Mouse (Mus musculus) cerebellum, postnatal 14 days (tissue): ENCODE data around the gene Zfx.

ENCODE experiments used
- DNase-seq, 2 experiments: peaks; one replicate each; pipeline ENCODE4 v3.0.0; 2021; ENCODE audit warnings: mixed read lengths in 2 of 2

Gene Zfx

GRCm38 (mm10) chrX:94123059-94123839, at the start of gene Zfx:
TSS of gene Zfx (minus strand) at chrX:94123702.
- DNase-seq = peak; percentile 75 to 76

DNA sequence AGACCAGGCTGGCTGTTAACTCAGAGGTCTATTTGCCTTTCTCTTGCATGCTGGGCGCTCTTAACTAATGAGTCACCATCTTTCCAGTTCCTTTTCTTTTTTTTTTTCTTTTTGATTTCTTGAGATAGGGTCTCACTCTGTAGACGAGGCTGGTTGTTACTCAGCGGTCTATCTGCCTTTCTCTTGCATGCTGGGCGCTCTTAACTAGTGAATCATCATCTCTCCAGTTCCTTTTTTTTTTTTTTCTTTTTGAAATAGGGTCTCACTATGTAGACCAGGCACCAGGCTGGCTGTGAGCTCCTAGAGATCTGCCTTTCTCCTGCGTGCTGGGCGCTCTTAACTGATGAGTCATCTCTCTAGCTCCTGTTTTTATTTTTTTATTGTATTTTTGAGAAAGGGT, 45.8 kb upstream of the Zfx start:
- DNase-seq = no peak

DNA sequence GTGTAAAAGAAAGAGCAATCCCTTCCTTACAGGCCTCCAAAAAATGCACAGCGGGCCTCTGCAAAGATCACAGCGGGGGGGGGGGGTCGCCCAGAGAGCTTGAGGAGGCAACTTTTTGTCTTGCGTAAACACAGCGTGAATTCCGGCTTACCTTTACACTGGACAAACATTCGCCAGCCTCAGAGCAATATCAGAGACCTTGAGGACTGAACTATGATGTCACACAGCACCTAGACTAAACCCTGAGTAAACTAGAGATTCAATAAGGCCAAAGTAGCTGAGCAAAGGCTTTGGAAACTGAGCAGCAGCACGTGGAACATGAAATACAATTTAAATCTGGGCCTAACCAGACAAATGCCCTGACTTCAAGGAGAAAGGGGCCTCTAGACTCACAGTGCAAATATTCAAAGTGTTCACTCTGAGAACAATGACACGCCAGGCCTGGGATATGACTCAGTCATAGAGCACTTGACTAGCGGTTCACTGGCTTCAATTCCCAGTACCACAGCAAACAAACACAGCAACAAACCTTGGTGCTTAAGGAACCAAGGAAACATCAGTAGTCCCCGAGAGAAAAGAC, 28.8 kb upstream of the Zfx start:
- no peak for DNase-seq

DNA sequence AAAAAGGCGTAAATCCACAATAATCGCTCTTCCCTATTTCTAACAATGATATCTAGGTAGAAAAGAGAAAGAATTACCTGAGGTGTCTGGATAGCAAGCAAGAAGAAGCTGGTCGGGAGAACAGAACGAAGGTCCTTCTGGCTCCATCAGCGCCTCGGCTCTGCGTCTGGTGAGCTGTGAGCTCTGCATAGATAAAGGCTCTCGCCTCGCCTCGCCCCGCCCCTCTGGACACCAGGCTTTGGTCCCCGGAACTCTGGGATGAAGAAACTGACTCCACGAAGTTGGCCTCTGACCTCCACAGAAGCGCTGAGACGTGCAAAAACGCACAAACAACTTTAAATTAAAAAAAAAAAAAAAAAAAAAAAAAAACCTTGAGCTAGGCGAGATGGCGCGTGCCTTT, 27.0 kb upstream of the Zfx start:
- no peak for DNase-seq

DNA sequence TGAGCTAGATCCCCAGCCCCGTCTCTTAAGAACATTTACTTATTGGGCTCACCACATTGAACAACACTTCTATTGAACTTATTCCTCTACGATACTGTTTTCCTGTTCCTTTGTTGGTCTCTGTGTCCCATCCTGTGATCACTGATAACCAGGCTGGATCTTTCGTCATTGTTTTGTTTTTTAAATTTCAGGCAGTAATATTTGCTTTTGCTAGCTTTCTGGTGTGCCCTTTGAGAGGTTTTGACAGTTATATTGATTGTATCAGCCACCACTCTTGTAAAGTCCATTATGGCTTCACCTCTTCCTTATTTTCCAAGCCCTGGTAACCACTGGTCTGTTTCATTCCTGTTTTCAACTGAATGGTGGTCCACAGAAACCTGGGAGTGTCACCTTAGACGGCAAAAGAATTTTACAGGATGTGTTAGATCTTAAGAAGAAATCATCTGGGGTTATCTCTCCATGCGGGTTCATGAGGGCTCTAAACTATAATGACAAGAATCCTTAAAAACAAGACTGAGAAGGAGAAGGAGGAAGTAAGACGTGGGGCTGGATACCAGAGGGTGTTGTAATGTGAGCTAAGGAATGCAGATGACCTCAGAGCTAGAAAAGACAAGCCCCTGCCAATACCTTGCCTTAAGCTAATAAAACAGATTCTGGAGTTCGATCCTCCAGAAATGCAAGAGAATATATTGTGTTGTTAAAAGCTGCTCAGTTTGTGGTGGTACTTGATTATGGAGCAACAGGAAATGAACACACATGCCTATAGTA, 18.7 kb upstream of the Zfx start:
- no peak for DNase-seq

DNA sequence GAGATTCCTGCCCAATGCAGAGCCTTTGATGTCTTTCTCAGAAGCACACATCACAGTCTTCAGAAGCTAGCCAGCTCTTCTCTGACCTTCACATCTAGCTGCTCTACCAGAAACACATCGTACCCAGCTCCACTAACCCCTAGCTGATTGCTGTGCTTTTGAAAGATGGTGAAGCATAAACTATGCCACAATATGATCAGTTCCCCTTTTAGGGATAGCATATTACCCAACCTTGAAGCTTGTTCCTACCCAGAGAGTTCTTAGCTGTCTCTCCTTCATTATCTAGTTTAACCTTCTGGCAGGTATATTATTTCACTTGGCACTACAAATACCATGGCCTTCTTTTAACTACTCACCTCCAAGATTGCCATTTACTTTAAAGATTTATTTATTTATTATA, 16.6 kb upstream of the Zfx start:
- DNase-seq = no peak

DNA sequence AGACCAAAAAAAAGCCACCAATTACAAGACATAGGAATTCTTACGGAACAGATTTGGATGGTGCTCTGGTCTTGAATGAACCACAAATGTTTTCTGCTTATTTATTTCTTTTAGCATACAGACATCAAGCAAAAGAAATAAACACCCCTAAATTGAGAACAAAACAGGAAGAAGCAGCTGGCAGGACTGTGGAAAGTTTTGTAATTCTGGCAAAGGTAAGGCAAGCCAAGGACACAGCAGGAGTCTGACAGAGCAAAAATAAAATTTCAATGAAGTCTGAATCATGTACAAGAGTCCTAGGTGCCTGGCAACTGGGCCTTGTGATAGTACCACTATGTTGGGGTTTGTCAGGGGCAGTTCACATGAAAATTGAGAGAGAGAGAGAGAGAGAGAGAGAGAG, 14.8 kb upstream of the Zfx start:
- no peak for DNase-seq

DNA sequence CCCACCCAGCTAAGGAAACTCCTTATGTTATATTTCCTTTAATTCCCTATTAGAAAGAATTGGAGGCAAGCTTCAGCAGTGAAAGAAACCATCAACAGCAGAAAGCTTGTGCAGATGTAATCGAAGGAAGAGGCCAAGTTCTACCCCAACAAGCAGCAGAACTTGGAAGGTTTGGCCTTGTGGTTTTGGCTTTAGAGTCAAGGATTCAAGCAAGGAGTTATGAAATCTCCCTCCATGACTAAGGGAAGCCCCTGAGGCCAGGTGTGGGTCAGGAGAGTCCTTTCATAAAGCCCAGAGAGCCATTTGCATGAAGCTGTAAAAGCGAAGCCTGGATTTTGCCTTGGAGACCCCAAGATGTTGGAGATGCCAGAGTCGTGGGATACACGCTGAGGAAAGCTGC, 11.6 kb upstream of the Zfx start:
- DNase-seq = no peak

GRCm38 (mm10) chrX:94133551-94133950, 10.0 kb upstream of the Zfx start:
- DNase-seq = no peak

- no peak for DNase-seq
Measured at GRCm38 (mm10) chrX:94132239-94132638, 8.7 kb upstream of the Zfx start.

- DNase-seq = no peak
Measured at GRCm38 (mm10) chrX:94129712-94130111, 6.2 kb upstream of the Zfx start.

DNA sequence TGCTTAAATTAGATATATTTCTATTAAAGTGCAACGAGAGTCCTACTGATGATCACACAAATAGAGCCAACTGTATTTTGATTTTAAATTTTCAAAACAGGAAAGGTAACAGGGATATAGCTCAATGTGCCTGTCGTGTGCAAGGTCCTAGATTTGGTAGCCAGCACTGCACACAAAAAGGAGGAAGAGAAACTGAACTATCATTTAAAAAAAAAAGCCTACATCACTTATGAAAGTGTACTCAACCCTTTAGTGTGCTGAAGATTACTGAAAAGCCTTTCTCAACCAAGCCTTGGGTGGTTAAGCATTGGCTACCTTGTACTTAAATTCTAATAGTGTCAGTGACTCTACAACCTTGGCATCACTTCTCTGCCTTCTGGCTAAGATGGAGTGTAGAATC, 2.4 kb upstream of the Zfx start:
- no peak for DNase-seq

DNA sequence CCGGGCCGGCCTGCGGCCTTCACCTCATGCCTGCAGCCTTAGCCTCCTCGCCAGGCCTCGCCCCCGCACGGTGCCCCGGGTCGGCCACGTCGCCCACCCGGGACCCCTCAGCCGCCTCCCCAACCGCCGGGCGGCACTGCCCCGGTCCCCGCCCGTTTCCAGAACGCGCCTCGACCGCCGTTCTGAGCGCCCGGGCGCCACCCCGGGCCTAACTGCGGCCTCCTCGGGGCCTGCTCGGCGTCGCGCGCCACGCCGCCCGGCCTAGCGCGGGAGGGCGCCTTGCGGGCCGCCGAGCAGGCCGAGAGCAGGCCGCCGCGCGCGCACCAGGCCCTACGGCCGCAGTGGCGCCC, 818 bp downstream of the Zfx start:
- no peak for DNase-seq

DNA sequence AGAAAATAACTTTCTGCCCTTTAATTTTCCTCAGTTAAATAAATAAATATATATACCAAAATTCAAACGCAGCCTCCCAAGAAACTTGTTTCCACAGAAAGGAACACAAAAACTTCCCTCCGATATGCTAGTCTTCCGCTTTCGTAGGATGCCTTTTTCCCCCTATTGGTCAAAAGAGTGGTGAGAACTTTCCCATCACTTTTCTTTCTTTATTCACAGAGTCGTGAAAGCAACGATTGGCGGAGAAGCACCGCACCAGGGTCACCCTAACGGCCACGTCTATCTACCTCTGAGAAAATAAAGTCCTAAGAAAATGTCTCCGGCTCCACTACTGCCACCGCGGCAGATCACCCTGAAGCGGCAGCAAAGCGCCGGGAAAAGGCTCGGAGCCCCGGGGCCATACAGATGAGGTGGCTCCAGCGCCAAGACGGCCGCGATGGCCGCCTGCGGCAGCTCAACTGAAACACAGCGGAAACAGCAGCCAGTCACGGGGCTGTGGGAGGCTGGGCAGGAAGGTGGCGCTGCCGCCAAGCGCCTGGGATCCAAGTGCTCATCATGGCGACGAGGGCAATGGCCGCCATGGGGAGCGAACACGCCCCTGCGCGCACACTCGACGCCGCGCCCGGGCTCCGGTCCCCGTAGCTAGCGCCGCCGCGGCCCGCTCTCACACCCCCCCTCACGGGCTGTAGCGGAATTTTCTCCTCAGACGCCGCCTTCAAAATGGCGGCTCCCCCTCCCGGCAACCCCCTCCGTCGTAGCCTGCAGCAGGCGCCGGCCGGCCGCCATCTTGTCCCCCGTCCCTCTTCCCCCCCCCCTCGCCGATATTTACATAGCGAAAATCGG, 1.4 kb downstream of the Zfx start:
- peak; percentile 81 to 87 for DNase-seq

DNA sequence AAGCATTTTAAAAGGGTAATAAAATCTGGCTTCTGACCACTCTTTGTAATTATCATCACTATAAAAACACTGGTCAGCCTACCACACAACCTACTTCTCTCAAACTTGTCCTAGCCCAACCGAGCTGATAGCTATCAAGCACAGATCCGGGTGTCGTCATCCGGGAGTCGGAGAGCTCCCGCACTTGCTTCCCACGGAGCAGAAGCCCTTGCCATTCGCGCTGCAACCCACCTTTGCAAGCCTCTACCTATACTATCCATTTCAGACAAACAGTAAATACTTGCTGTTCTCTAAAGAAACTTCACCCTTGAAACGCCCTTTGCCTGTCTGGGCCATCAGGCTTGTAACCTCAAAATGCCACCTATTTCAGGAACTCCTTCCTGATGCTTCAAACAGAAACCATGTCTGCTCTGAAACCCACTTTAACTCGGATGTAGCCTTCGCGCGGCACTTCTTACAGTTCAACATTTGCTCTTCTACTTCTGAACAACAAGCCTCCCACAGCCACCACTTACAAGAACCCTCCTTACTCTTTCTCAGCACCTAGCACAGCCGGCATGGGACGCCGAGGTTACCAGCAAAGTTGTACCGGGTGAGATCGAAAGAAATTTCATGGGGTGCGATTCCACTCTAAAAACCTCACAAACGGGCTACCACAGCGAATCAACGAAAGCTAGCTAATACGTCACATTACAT, 2.2 kb downstream of the Zfx start:
- peak in 1 of 2 experiments; percentile 10 for DNase-seq

DNA sequence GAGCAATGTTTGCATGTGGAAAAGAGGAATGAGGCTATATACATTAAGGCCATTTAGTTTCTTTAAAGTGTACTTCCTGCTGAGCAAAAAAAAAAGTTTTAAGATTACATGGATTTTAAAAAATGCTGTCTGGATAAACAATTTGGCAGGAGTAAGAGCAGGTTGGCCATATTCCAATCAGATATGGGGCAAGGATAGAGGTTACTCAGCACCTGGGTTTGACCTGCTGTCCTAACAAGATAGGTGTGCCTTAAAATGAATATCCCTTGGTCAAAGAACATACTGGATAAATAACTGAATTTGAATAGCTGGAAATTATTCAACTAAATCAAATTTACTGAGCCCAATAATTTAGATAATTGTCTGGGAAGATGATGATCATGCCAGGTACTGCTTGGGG, 5.2 kb downstream of the Zfx start:
- DNase-seq = no peak

DNA sequence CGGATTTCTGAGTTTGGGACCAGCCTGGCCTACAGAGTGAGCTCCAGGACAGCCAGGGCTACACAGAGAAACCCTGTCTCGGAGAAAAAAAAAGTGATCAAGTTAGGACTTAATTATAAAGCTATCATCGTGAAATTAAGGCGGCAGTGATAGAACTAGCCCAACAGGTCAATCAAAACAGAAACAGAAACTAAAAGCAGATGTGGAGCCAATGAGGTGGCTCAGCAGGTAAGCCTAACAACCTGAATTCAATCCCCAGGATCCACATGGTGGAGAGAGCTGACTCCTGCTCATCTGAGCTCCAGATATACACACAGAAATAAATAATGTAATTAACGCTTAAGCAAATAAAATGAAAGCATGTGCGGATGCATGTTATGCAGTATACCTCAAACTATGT, 7.6 kb downstream of the Zfx start:
- no peak for DNase-seq

- no peak for DNase-seq
Measured at GRCm38 (mm10) chrX:94105964-94106363, 17.5 kb downstream of the Zfx start.

DNA sequence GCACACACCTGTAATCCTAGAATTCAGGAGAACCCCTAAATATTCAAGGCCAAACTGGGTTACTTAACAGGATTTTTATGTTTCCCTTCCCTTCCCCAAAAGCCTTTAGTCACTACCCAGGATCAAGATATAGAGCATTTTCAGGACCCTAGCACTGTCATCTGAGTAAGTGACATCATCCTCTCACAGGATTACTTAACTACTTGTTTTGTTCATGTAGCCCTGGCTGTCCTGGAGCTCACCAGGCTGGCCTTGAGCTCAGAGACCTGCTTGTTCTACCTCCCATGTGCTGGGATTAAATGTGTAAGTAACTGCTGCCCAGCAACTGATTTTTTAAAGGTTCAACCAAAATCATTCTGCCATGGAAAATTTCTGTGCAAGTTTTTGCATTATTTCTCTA, 20.6 kb downstream of the Zfx start:
- no peak for DNase-seq

- no peak for DNase-seq
Measured at GRCm38 (mm10) chrX:94100561-94100960, 22.9 kb downstream of the Zfx start.

- DNase-seq = no peak
Measured at GRCm38 (mm10) chrX:94091001-94091400, 32.5 kb downstream of the Zfx start.

DNA sequence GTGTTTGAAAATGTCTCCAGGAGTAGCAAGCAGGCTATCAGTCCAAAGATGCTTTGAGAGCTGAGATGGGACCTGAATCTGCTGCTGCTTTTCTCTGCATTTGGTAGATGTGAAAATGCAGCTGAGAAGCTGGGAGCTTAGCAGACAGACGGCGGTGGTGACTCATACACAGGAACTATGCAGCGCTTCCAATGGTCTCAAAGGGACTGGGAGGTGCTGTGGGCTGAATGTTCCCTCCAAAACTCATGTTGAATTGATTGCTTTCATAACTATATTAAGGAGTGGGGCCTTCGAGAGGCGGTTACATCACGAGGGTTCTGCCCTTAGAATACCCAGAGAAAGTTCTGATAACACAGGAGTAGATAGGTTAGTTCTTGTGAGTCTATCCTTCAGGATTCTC, 62.3 kb downstream of the Zfx start:
- no peak for DNase-seq

GRCm38 (mm10) chrX:94060751-94061150, 62.8 kb downstream of the Zfx start:
- DNase-seq = no peak
